ENCODE assay signal across 9 mouse cellular contexts in the genomic region with DNA sequence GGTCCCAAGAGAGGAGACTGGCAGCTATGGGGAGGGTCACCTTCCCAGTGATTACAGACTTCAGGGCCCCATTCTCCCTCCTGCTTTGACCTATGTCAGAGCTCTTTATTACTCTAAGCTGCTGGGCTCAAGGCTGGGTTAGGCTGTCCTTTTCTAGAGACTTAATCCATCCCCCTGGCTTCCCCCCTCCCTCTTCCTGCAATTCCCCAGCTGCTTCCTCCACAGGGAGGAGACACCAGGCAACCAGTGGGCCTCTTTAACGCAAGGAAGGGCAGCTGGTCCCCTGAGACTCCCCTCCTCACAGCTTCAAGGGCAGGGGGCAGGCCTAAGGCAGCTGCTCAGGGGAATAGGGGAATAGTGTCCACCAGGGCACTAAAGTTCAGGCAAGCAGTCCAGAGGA. TPM values are rescaled to one million over a fixed set of nuclear protein-coding genes. Genes with fewer than 3 reads are reported as not detected.
A peak's percentile ranks its signal among the peaks of the same experiment; 100 is the strongest.
DNase-seq lines count a peak whose midpoint lies in the region; ATAC-seq lines count a peak whose summit lies in the region.
"Had no signal": no experiment of that assay in that cellular context is flagged by ENCODE, and none has a peak within 500 bp of the region (broad histone marks: within the 10 kb centered on the region; RNA-seq: fewer than 3 reads in every experiment).

No protein-coding gene starts in this region.

- ATAC-seq in forebrain, embryonic 11.5 days (replicated peaks; ENCODE audit: low FRiP score) = no peak
- no peak for ATAC-seq in heart, embryonic 14.5 days (ENCODE audit: insufficient number of reproducible peaks, insufficient read depth, low FRiP score, low read depth)

- H3K36me3 ChIP-seq in forebrain, embryonic 10.5 days (replicated peaks) = no peaks in the 10 kb centered on the region
- H3K36me3 ChIP-seq in forebrain, embryonic 11.5 days (ENCODE audit: control insufficient read depth, insufficient read depth, low read length) = no peaks in the 10 kb centered on the region
- H3K36me3 ChIP-seq in heart, embryonic 14.5 days (ENCODE audit: control insufficient read depth, insufficient read depth, low read length) = no peaks in the 10 kb centered on the region

- peak overlapping the region; percentile 58; the same call in 1 of the 2 replicates for H3K27ac ChIP-seq in forebrain, embryonic 10.5 days
- H3K27ac ChIP-seq in forebrain, embryonic 11.5 days (ENCODE audit: low read depth, low read length) = no peak overlapping the region
- H3K27ac ChIP-seq in heart, embryonic 14.5 days (replicated peaks in 1 of 2; ENCODE audit: control insufficient read depth in 1 of 2, insufficient read depth in 1 of 2, low read depth in 2 of 2, low read length in 2 of 2) = no peak overlapping the region

- no peak overlapping the region for H3K9ac ChIP-seq in forebrain, embryonic 11.5 days (ENCODE audit: low read length)
- no peak overlapping the region for H3K9ac ChIP-seq in heart, embryonic 14.5 days (ENCODE audit: low read length)

- peaks cover 62% of the 10 kb centered on the region for H3K4me1 ChIP-seq in forebrain, embryonic 10.5 days
- H3K4me1 ChIP-seq in forebrain, embryonic 11.5 days (replicated peaks; ENCODE audit: control insufficient read depth, insufficient read depth, low read length) = peaks cover 26% of the 10 kb centered on the region
- peaks cover 12 to 27% of the 10 kb centered on the region in 2 experiments; a peak in 3 of 4 replicates for H3K4me1 ChIP-seq in heart, embryonic 14.5 days (ENCODE audit: control insufficient read depth in 2 of 2, insufficient read depth in 2 of 2, low read length in 2 of 2)

- no peak for DNase-seq in forebrain, embryonic 10.5 days (ENCODE audit: extremely low spot score, low spot score)
- no peak for DNase-seq in forebrain, embryonic 11.5 days (ENCODE audit: low spot score)
- DNase-seq in MN1 (ENCODE audit: low spot score) = peak; percentile 63
- peak; percentile 53 for DNase-seq in lung, postnatal 14 days
- no peak for DNase-seq in spleen, adult 12 weeks (ENCODE audit: low spot score)
- no peak for DNase-seq in left cerebral cortex, adult 9 months (ENCODE audit: low spot score in 2 of 2)
- no peak for DNase-seq in layer of hippocampus, adult 18-20 months (ENCODE audit: low spot score in 2 of 2)

- H3K4me2 ChIP-seq in forebrain, embryonic 11.5 days (ENCODE audit: low read depth, low read length, severe bottlenecking) = no peak overlapping the region
- 0 out of 2 replicates have a peak overlapping the region, but pooled peaks have one; percentile 72 for H3K4me2 ChIP-seq in heart, embryonic 14.5 days (ENCODE audit: low read length)

- H3K4me3 ChIP-seq in forebrain, embryonic 10.5 days = no peak overlapping the region; the same call in 1 of the 2 replicates
- no peak overlapping the region for H3K4me3 ChIP-seq in forebrain, embryonic 11.5 days (ENCODE audit: low read depth, low read length)
- no peak overlapping the region for H3K4me3 ChIP-seq in heart, embryonic 14.5 days (ENCODE audit: control insufficient read depth in 1 of 2, insufficient read depth in 1 of 2, low read depth in 1 of 2, low read length in 2 of 2)

- WGBS in forebrain, embryonic 10.5 days = 4% methylated on average over 1 of the region's 1 CpGs
- WGBS in forebrain, embryonic 11.5 days = 0% methylated on average over 1 of the region's 1 CpGs
- WGBS in heart, embryonic 14.5 days = 32% methylated on average over 1 of the region's 1 CpGs

- H3K9me3 ChIP-seq in forebrain, embryonic 10.5 days = no peaks in the 10 kb centered on the region
- H3K9me3 ChIP-seq in forebrain, embryonic 11.5 days (ENCODE audit: control insufficient read depth, low read length) = no peaks in the 10 kb centered on the region
- H3K9me3 ChIP-seq in heart, embryonic 14.5 days (ENCODE audit: control insufficient read depth, low read length) = no peaks in the 10 kb centered on the region

- H3K27me3 ChIP-seq in forebrain, embryonic 10.5 days (ENCODE audit: poor library complexity, severe bottlenecking) = peaks cover 42% of the 10 kb centered on the region
- H3K27me3 ChIP-seq in forebrain, embryonic 11.5 days (ENCODE audit: control insufficient read depth, insufficient read depth, low read length) = peaks cover 21% of the 10 kb centered on the region
- H3K27me3 ChIP-seq in heart, embryonic 14.5 days (ENCODE audit: control insufficient read depth, insufficient read depth, low read length) = peaks cover 9% of the 10 kb centered on the region

RNA-seq across cellular contexts. Expression of a gene that starts 1.9 kb away (rescaled TPM):
- 39.6 and 39.7 TPM in 2 replicates for polyA plus RNA-seq in forebrain, embryonic 10.5 days (2016; fragmentation: Nextera tagmentation; extraction: Ambion mirVana)
- 38.3 and 40.0 TPM in 2 replicates for polyA plus RNA-seq in forebrain, embryonic 11.5 days (2014; fragmentation: Nextera tagmentation; extraction: Ambion mirVana)
- polyA plus RNA-seq in heart, embryonic 14.5 days (2014; fragmentation: Nextera tagmentation; extraction: Ambion mirVana) = 32.2 and 32.5 TPM in 2 replicates
- total RNA-seq in layer of hippocampus, adult 18-20 months (2021) = 10 to 100 TPM; 36.0 to 42.9 TPM

RNA-seq across cellular contexts. Expression of a gene that starts 34.9 kb away (rescaled TPM):
- 1.3 and 1.8 TPM in 2 replicates for polyA plus RNA-seq in forebrain, embryonic 10.5 days (2016; fragmentation: Nextera tagmentation; extraction: Ambion mirVana)
- 0.67 and 0.95 TPM in 2 replicates for polyA plus RNA-seq in forebrain, embryonic 11.5 days (2014; fragmentation: Nextera tagmentation; extraction: Ambion mirVana)
- polyA plus RNA-seq in heart, embryonic 14.5 days (2014; fragmentation: Nextera tagmentation; extraction: Ambion mirVana) = 1.7 TPM in 2 replicates
- total RNA-seq in layer of hippocampus, adult 18-20 months (2021) = 1 to 10 TPM; 2.4 to 2.6 TPM
- total RNA-seq: neutrophil, adult 5-6 weeks had no signal

RNA-seq across cellular contexts. Expression of a gene that starts 49.4 kb away (rescaled TPM):
- polyA plus RNA-seq in forebrain, embryonic 10.5 days (2016; fragmentation: Nextera tagmentation; extraction: Ambion mirVana) = 53.8 and 58.1 TPM in 2 replicates
- polyA plus RNA-seq in forebrain, embryonic 11.5 days (2014; fragmentation: Nextera tagmentation; extraction: Ambion mirVana) = 73.3 and 74.8 TPM in 2 replicates
- 30.2 and 35.8 TPM in 2 replicates for polyA plus RNA-seq in heart, embryonic 14.5 days (2014; fragmentation: Nextera tagmentation; extraction: Ambion mirVana)
- 10 to 100 TPM; 43.1 to 43.2 TPM for total RNA-seq in layer of hippocampus, adult 18-20 months (2021)

RNA-seq across cellular contexts. Expression of a gene that starts 58.0 kb away (rescaled TPM):
- polyA plus RNA-seq in forebrain, embryonic 10.5 days (2016; fragmentation: Nextera tagmentation; extraction: Ambion mirVana) = 36.2 and 37.2 TPM in 2 replicates
- 27.3 and 29.2 TPM in 2 replicates for polyA plus RNA-seq in forebrain, embryonic 11.5 days (2014; fragmentation: Nextera tagmentation; extraction: Ambion mirVana)
- polyA plus RNA-seq in heart, embryonic 14.5 days (2014; fragmentation: Nextera tagmentation; extraction: Ambion mirVana) = 26.4 and 28.2 TPM in 2 replicates
- 1 to 10 TPM; 6.0 to 6.9 TPM for total RNA-seq in layer of hippocampus, adult 18-20 months (2021)

Comparison
In these comparisons a context has a peak if more than half of its experiments do, and no peak if none do; other contexts are left out.
1. DNase-seq: peak in MN1 (single experiment) and lung, postnatal 14 days (single experiment); none in forebrain, embryonic 10.5 days (single experiment), forebrain, embryonic 11.5 days (single experiment), spleen, adult 12 weeks (single experiment), left cerebral cortex, adult 9 months (0 of 2) and layer of hippocampus, adult 18-20 months (0 of 2).